Mouse (Mus musculus): ENCODE data around the gene Slc16a13. TPM values are rescaled to one million over a fixed set of nuclear protein-coding genes. Genes with fewer than 3 reads are reported as not detected.

The Slc16a13 gene
- polyA plus RNA-seq, 1 experiment: 2.7 TPM

GRCm38 (mm10) chr11:70214856-70215209, 6.0 kb downstream of the Slc16a13 start:
- Histone ChIP-seq H3K27ac (ENCODE audit: insufficient read depth, low read length) (no peak overlapping the region), H3K4me1 (ENCODE audit: control insufficient read depth, insufficient read depth, low read length) (0 out of 2 replicates have a peak, but pooled peaks cover 5% of the 10 kb centered on the region), H3K4me3 (ENCODE audit: insufficient read depth, low read length) (no peak overlapping the region)
- TF ChIP-seq POLR2A (IDR thresholded peaks at IDR 0.05; ENCODE audit: low read depth, low read length) (no peak), CTCF (IDR thresholded peaks at IDR 0.05; ENCODE audit: borderline replicate concordance, insufficient read depth, low read length) (no peak)

- H3K27ac ChIP-seq (ENCODE audit: insufficient read depth, low read length): no peak overlapping the region
Measured at GRCm38 (mm10) chr11:70214191-70214855, 6.5 kb downstream of the Slc16a13 start.

GRCm38 (mm10) chr11:70213736-70214135, 7.1 kb downstream of the Slc16a13 start:
- Histone ChIP-seq H3K27ac (ENCODE audit: insufficient read depth, low read length) (no peak overlapping the region), H3K4me3 (ENCODE audit: insufficient read depth, low read length) (no peak overlapping the region), H3K4me1 (ENCODE audit: control insufficient read depth, insufficient read depth, low read length) (0 out of 2 replicates have a peak, but pooled peaks cover 5% of the 10 kb centered on the region)
- TF ChIP-seq CTCF (IDR thresholded peaks at IDR 0.05; ENCODE audit: borderline replicate concordance, insufficient read depth, low read length): no peak
- no peak for TF ChIP-seq POLR2A (IDR thresholded peaks at IDR 0.05; ENCODE audit: low read depth, low read length)

More at GRCm38 (mm10) chr11:70214191-70214855, 6.5 kb downstream of the Slc16a13 start:
- TF ChIP-seq CTCF (IDR thresholded peaks at IDR 0.05; ENCODE audit: borderline replicate concordance, insufficient read depth, low read length) (no peak), POLR2A (IDR thresholded peaks at IDR 0.05; ENCODE audit: low read depth, low read length) (0 out of 2 replicates have a peak, but pooled peaks have one; percentile 11)
- H3K4me3 ChIP-seq (ENCODE audit: insufficient read depth, low read length): no peak overlapping the region
- H3K4me1 ChIP-seq (ENCODE audit: control insufficient read depth, insufficient read depth, low read length): 0 out of 2 replicates have a peak, but pooled peaks cover 5% of the 10 kb centered on the region

GRCm38 (mm10) chr11:70212896-70213295, 8.0 kb downstream of the Slc16a13 start:
- Histone ChIP-seq H3K27ac (ENCODE audit: insufficient read depth, low read length) (no peak overlapping the region), H3K4me1 (ENCODE audit: control insufficient read depth, insufficient read depth, low read length) (0 out of 2 replicates have a peak, but pooled peaks cover 5% of the 10 kb centered on the region), H3K4me3 (ENCODE audit: insufficient read depth, low read length) (no peak overlapping the region)
- 0 out of 2 replicates have a peak, but pooled peaks have one; percentile 17 for TF ChIP-seq POLR2A (IDR thresholded peaks at IDR 0.05; ENCODE audit: low read depth, low read length)
- no peak for TF ChIP-seq CTCF (IDR thresholded peaks at IDR 0.05; ENCODE audit: borderline replicate concordance, insufficient read depth, low read length)

GRCm38 (mm10) chr11:70212423-70212822, 8.4 kb downstream of the Slc16a13 start, which contains the start of gene Slc16a11:
Slc16a11 (plus strand) TSS chr11:70212752.
- H3K4me1 ChIP-seq (ENCODE audit: control insufficient read depth, insufficient read depth, low read length): 0 out of 2 replicates have a peak, but pooled peaks cover 5% of the 10 kb centered on the region
- TF ChIP-seq POLR2A (IDR thresholded peaks at IDR 0.05; ENCODE audit: low read depth, low read length) (no peak), CTCF (IDR thresholded peaks at IDR 0.05; ENCODE audit: borderline replicate concordance, insufficient read depth, low read length) (no peak)
- H3K4me3 ChIP-seq (ENCODE audit: insufficient read depth, low read length): no peak within 1 kb of the TSS
- no peak within 1 kb of the TSS for H3K27ac ChIP-seq (ENCODE audit: insufficient read depth, low read length)

GRCm38 (mm10) chr11:70211972-70212371, 8.9 kb downstream of the Slc16a13 start:
- Histone ChIP-seq H3K27ac (ENCODE audit: insufficient read depth, low read length) (no peak overlapping the region), H3K4me3 (ENCODE audit: insufficient read depth, low read length) (no peak overlapping the region), H3K4me1 (ENCODE audit: control insufficient read depth, insufficient read depth, low read length) (0 out of 2 replicates have a peak, but pooled peaks cover 5% of the 10 kb centered on the region)
- TF ChIP-seq POLR2A (IDR thresholded peaks at IDR 0.05; ENCODE audit: low read depth, low read length) (no peak), CTCF (IDR thresholded peaks at IDR 0.05; ENCODE audit: borderline replicate concordance, insufficient read depth, low read length) (no peak)

GRCm38 (mm10) chr11:70210681-70211080, 10.2 kb downstream of the Slc16a13 start:
- Histone ChIP-seq H3K27ac (ENCODE audit: insufficient read depth, low read length) (no peak overlapping the region), H3K4me3 (ENCODE audit: insufficient read depth, low read length) (no peak overlapping the region), H3K4me1 (ENCODE audit: control insufficient read depth, insufficient read depth, low read length) (0 out of 2 replicates have a peak, but pooled peaks cover 5% of the 10 kb centered on the region)
- no peak for TF ChIP-seq POLR2A (IDR thresholded peaks at IDR 0.05; ENCODE audit: low read depth, low read length)
- TF ChIP-seq CTCF (IDR thresholded peaks at IDR 0.05; ENCODE audit: borderline replicate concordance, insufficient read depth, low read length): no peak

- Histone ChIP-seq H3K4me1 (ENCODE audit: control insufficient read depth, insufficient read depth, low read length) (0 out of 2 replicates have a peak, but pooled peaks cover 5% of the 10 kb centered on the region), H3K4me3 (ENCODE audit: insufficient read depth, low read length) (no peak overlapping the region), H3K27ac (ENCODE audit: insufficient read depth, low read length) (no peak overlapping the region)
- no peak for TF ChIP-seq CTCF (IDR thresholded peaks at IDR 0.05; ENCODE audit: borderline replicate concordance, insufficient read depth, low read length)
- no peak for TF ChIP-seq POLR2A (IDR thresholded peaks at IDR 0.05; ENCODE audit: low read depth, low read length)
Measured at GRCm38 (mm10) chr11:70208778-70209388, 12.0 kb downstream of the Slc16a13 start.

- 0 out of 2 replicates have a peak, but pooled peaks cover 5% of the 10 kb centered on the region for H3K4me1 ChIP-seq (ENCODE audit: control insufficient read depth, insufficient read depth, low read length)
- TF ChIP-seq POLR2A (IDR thresholded peaks at IDR 0.05; ENCODE audit: low read depth, low read length) (no peak), CTCF (IDR thresholded peaks at IDR 0.05; ENCODE audit: borderline replicate concordance, insufficient read depth, low read length) (no peak)
- no peak overlapping the region for H3K4me3 ChIP-seq (ENCODE audit: insufficient read depth, low read length)
- H3K27ac ChIP-seq (ENCODE audit: insufficient read depth, low read length): no peak overlapping the region
Measured at GRCm38 (mm10) chr11:70207283-70207682, 13.6 kb downstream of the Slc16a13 start.

GRCm38 (mm10) chr11:70206801-70207200, 14.1 kb downstream of the Slc16a13 start:
- H3K27ac ChIP-seq (ENCODE audit: insufficient read depth, low read length): no peak overlapping the region
- TF ChIP-seq CTCF (IDR thresholded peaks at IDR 0.05; ENCODE audit: borderline replicate concordance, insufficient read depth, low read length): no peak
- no peak for TF ChIP-seq POLR2A (IDR thresholded peaks at IDR 0.05; ENCODE audit: low read depth, low read length)

More at GRCm38 (mm10) chr11:70206801-70207200, 14.1 kb downstream of the Slc16a13 start:
- no peak overlapping the region for H3K4me3 ChIP-seq (ENCODE audit: insufficient read depth, low read length)
- 0 out of 2 replicates have a peak, but pooled peaks cover 5% of the 10 kb centered on the region for H3K4me1 ChIP-seq (ENCODE audit: control insufficient read depth, insufficient read depth, low read length)

Measured in embryonic fibroblast, embryonic 13.5 days (primary cell).